Mouse (Mus musculus) embryonic facial prominence, embryonic 11.5 days (tissue): ENCODE measurements around the gene Slc6a11. TPM values are rescaled to one million over a fixed set of nuclear protein-coding genes. Genes with fewer than 3 reads are reported as not detected.

ENCODE experiments used
- polyA plus RNA-seq: library from polyadenylated mRNA; unstranded; fragments of >200 nt; fragmentation: Nextera tagmentation; extraction: Ambion mirVana; gene quantifications from 2 replicates; pipeline ENCODE4 v1.2.1, GENCODE M21; 2014

The Slc6a11 gene
- polyA plus RNA-seq, 1 experiment from 2014 or later: 0.14 TPM

Other genes with a start within 250 kb of the Slc6a11 start
- 0.95 and 1.6 TPM in 2 replicates for gene Atp2b2, start 88.6 kb upstream of the Slc6a11 start, polyA plus RNA-seq
- gene Slc6a1, start 151.4 kb downstream of the Slc6a11 start, polyA plus RNA-seq: 2.7 and 3.0 TPM in 2 replicates